Mouse (Mus musculus): ENCODE results near the gene Pik3cd. TPM values are rescaled to one million over a fixed set of nuclear protein-coding genes. Genes with fewer than 3 reads are reported as not detected.

Pik3cd gene
- polyA plus RNA-seq, 1 experiment: 3.6 TPM

- 0 out of 2 replicates have a peak, but pooled peaks cover 4% of the 10 kb centered on the region for H3K4me1 ChIP-seq (ENCODE audit: control insufficient read depth, insufficient read depth, low read length)
- H3K4me3 ChIP-seq (ENCODE audit: insufficient read depth, low read length): peak overlapping the region; percentile 66
- no peak overlapping the region for H3K27ac ChIP-seq (ENCODE audit: insufficient read depth, low read length)
- TF ChIP-seq CTCF (IDR thresholded peaks at IDR 0.05; ENCODE audit: borderline replicate concordance, insufficient read depth, low read length) (no peak), POLR2A (IDR thresholded peaks at IDR 0.05; ENCODE audit: low read depth, low read length) (no peak)
These were observed 34.2 kb upstream of the Pik3cd start for GRCm38 (mm10) chr4:149736581-149736980.

GRCm38 (mm10) chr4:149735624-149736250, 33.4 kb upstream of the Pik3cd start:
- Histone ChIP-seq H3K4me1 (ENCODE audit: control insufficient read depth, insufficient read depth, low read length) (0 out of 2 replicates have a peak, but pooled peaks cover 4% of the 10 kb centered on the region), H3K4me3 (ENCODE audit: insufficient read depth, low read length) (no peak overlapping the region), H3K27ac (ENCODE audit: insufficient read depth, low read length) (no peak overlapping the region)
- TF ChIP-seq POLR2A (IDR thresholded peaks at IDR 0.05; ENCODE audit: low read depth, low read length) (no peak), CTCF (IDR thresholded peaks at IDR 0.05; ENCODE audit: borderline replicate concordance, insufficient read depth, low read length) (no peak)

GRCm38 (mm10) chr4:149734730-149735475, 32.5 kb upstream of the Pik3cd start:
- Histone ChIP-seq H3K4me1 (ENCODE audit: control insufficient read depth, insufficient read depth, low read length) (0 out of 2 replicates have a peak, but pooled peaks cover 4% of the 10 kb centered on the region), H3K27ac (ENCODE audit: insufficient read depth, low read length) (no peak overlapping the region), H3K4me3 (ENCODE audit: insufficient read depth, low read length) (no peak overlapping the region)
- no peak for TF ChIP-seq POLR2A (IDR thresholded peaks at IDR 0.05; ENCODE audit: low read depth, low read length)
- TF ChIP-seq CTCF (IDR thresholded peaks at IDR 0.05; ENCODE audit: borderline replicate concordance, insufficient read depth, low read length): no peak

GRCm38 (mm10) chr4:149734246-149734645, 31.9 kb upstream of the Pik3cd start:
- no peak for TF ChIP-seq CTCF (IDR thresholded peaks at IDR 0.05; ENCODE audit: borderline replicate concordance, insufficient read depth, low read length)
- no peak for TF ChIP-seq POLR2A (IDR thresholded peaks at IDR 0.05; ENCODE audit: low read depth, low read length)
- Histone ChIP-seq H3K4me3 (ENCODE audit: insufficient read depth, low read length) (no peak overlapping the region), H3K4me1 (ENCODE audit: control insufficient read depth, insufficient read depth, low read length) (0 out of 2 replicates have a peak, but pooled peaks cover 4% of the 10 kb centered on the region), H3K27ac (ENCODE audit: insufficient read depth, low read length) (no peak overlapping the region)

- TF ChIP-seq POLR2A (IDR thresholded peaks at IDR 0.05; ENCODE audit: low read depth, low read length) (no peak), CTCF (IDR thresholded peaks at IDR 0.05; ENCODE audit: borderline replicate concordance, insufficient read depth, low read length) (no peak)
- 0 out of 2 replicates have a peak, but pooled peaks cover 4% of the 10 kb centered on the region for H3K4me1 ChIP-seq (ENCODE audit: control insufficient read depth, insufficient read depth, low read length)
- no peak overlapping the region for H3K27ac ChIP-seq (ENCODE audit: insufficient read depth, low read length)
These were observed 31.4 kb upstream of the Pik3cd start for GRCm38 (mm10) chr4:149733748-149734147.

GRCm38 (mm10) chr4:149732800-149733199, 30.4 kb upstream of the Pik3cd start:
- H3K4me1 ChIP-seq (ENCODE audit: control insufficient read depth, insufficient read depth, low read length): 0 out of 2 replicates have a peak, but pooled peaks cover 4% of the 10 kb centered on the region
- H3K27ac ChIP-seq (ENCODE audit: insufficient read depth, low read length): no peak overlapping the region
- TF ChIP-seq POLR2A (IDR thresholded peaks at IDR 0.05; ENCODE audit: low read depth, low read length): no peak
- no peak for TF ChIP-seq CTCF (IDR thresholded peaks at IDR 0.05; ENCODE audit: borderline replicate concordance, insufficient read depth, low read length)
- no peak overlapping the region for H3K4me3 ChIP-seq (ENCODE audit: insufficient read depth, low read length)

More at GRCm38 (mm10) chr4:149733748-149734147, 31.4 kb upstream of the Pik3cd start:
- H3K4me3 ChIP-seq (ENCODE audit: insufficient read depth, low read length): no peak overlapping the region

GRCm38 (mm10) chr4:149732313-149732712, 29.9 kb upstream of the Pik3cd start:
- Histone ChIP-seq H3K4me3 (ENCODE audit: insufficient read depth, low read length) (no peak overlapping the region), H3K27ac (ENCODE audit: insufficient read depth, low read length) (no peak overlapping the region)
- TF ChIP-seq POLR2A (IDR thresholded peaks at IDR 0.05; ENCODE audit: low read depth, low read length) (no peak), CTCF (IDR thresholded peaks at IDR 0.05; ENCODE audit: borderline replicate concordance, insufficient read depth, low read length) (no peak)

GRCm38 (mm10) chr4:149730827-149731226, 28.5 kb upstream of the Pik3cd start:
- H3K4me1 ChIP-seq (ENCODE audit: control insufficient read depth, insufficient read depth, low read length): 0 out of 2 replicates have a peak, but pooled peaks cover 4% of the 10 kb centered on the region

More at GRCm38 (mm10) chr4:149732313-149732712, 29.9 kb upstream of the Pik3cd start:
- H3K4me1 ChIP-seq (ENCODE audit: control insufficient read depth, insufficient read depth, low read length): 0 out of 2 replicates have a peak, but pooled peaks cover 4% of the 10 kb centered on the region

GRCm38 (mm10) chr4:149728810-149729209, 26.4 kb upstream of the Pik3cd start:
- H3K4me1 ChIP-seq (ENCODE audit: control insufficient read depth, insufficient read depth, low read length): peaks cover 2% of the 10 kb centered on the region; the same call in 1 of the 2 replicates
- H3K4me3 ChIP-seq (ENCODE audit: insufficient read depth, low read length): no peak overlapping the region
- TF ChIP-seq CTCF (IDR thresholded peaks at IDR 0.05; ENCODE audit: borderline replicate concordance, insufficient read depth, low read length) (no peak), POLR2A (IDR thresholded peaks at IDR 0.05; ENCODE audit: low read depth, low read length) (no peak)
- H3K27ac ChIP-seq (ENCODE audit: insufficient read depth, low read length): no peak overlapping the region

More at GRCm38 (mm10) chr4:149730827-149731226, 28.5 kb upstream of the Pik3cd start:
- H3K4me3 ChIP-seq (ENCODE audit: insufficient read depth, low read length): no peak overlapping the region
- no peak overlapping the region for H3K27ac ChIP-seq (ENCODE audit: insufficient read depth, low read length)
- TF ChIP-seq POLR2A (IDR thresholded peaks at IDR 0.05; ENCODE audit: low read depth, low read length): no peak
- no peak for TF ChIP-seq CTCF (IDR thresholded peaks at IDR 0.05; ENCODE audit: borderline replicate concordance, insufficient read depth, low read length)

All from embryonic fibroblast, embryonic 13.5 days (primary cell).